Mouse (Mus musculus): ENCODE data around the gene Rec8. TPM values are rescaled to one million over a fixed set of nuclear protein-coding genes. Genes with fewer than 3 reads are reported as not detected.

The Rec8 gene
- not detected for total RNA-seq (2023)

DNA sequence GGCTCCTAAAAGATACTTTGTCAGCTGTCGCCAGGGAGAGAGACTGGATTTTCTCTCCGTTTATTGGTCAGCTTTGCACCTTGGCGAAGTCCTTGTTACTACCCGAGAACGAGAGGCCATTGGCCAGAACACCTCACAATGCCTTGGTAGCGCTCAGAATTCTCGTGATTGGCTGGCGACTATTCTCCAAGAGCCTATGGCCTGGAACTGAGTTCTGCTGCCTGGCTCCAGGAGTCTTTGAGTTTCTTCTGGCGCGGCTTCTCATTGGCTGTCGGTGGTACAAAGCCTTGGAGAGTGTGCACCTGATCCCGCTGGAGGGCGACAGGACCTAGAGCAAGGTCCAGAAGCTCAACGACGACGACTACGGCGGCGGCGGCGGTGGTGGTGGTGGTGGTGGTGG lies at the start of gene Rec8:
TSS of gene Rec8 (plus strand) at position 216 of the 400 bp plus-strand sequence.

DNA sequence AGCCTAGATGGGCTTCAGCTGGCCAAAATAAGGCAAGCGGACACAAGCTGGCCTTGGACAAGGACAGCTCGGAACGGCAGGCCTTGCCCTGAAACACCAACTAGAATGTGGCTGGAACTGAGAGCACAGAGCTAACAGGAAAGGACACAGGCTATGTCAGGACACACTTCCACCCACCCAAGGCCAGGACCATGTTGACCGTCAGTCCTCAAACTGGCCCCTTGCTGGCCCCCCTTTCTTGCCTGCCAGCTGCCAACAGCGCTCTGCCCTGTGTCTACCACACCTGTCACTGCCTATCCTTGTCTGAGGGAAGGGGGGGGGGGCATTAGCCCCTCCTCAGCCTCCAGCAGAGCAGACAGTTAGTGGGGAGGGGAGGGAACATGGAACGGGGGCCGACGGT lies 42.5 kb upstream of the Rec8 start, which contains the start of gene Fitm1:
TSS of gene Fitm1 (plus strand) at position 316 of the 400 bp plus-strand sequence.

GRCm38 (mm10) chr14:55577871-55578667 lies 39.8 kb upstream of the Rec8 start, which contains the start of gene Psme1:
Gene Psme1, plus strand, starts transcription at chr14:55578123.

GRCm38 (mm10) chr14:55584702-55585565 lies 32.9 kb upstream of the Rec8 start, which contains the start of gene Emc9:
Gene Emc9, minus strand, starts transcription at chr14:55585302.

DNA sequence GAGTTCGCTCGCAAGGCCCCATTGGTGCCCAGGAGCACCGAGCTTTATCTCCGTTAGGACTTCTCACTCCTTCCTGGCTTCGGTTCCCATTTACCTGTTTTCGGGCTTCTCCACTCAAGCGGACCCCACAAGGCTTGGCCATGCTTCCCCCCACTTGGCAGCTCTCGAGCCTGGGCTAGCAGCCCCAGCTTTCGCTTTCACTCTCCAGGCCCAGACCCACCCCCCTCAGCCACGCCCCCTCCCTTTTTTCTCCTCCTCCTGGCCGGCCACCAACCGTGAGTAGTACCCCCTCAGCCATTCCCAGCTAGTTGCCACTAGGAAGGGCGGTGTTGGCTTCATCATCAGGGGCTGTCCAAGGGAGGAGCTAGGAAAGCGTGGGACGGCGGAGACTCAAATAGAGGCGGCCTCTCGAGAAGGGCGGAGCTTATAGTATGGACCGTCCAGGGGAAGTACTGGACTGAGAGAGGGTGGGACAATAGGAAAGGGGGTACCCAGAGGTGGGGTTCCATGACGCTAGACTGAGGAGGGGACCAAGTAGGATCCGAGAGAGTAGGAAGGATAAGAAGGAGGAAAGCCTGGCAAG lies 27.0 kb upstream of the Rec8 start, which contains the start of gene Psme2:
TSS of gene Psme2 (minus strand) at position 366 of the 583 bp plus-strand sequence.

GRCm38 (mm10) chr14:55591331-55591891 lies 26.4 kb upstream of the Rec8 start, which contains the start of gene Rnf31:
Gene Rnf31, plus strand, starts transcription at chr14:55591708.

GRCm38 (mm10) chr14:55603271-55603632 lies 14.6 kb upstream of the Rec8 start, which contains the start of gene Irf9:
Gene Irf9, plus strand, starts transcription at chr14:55603571.

GRCm38 (mm10) chr14:55635523-55636007 lies 17.7 kb downstream of the Rec8 start, which contains the start of gene Ipo4:
Gene Ipo4, minus strand, starts transcription at chr14:55635957.

DNA sequence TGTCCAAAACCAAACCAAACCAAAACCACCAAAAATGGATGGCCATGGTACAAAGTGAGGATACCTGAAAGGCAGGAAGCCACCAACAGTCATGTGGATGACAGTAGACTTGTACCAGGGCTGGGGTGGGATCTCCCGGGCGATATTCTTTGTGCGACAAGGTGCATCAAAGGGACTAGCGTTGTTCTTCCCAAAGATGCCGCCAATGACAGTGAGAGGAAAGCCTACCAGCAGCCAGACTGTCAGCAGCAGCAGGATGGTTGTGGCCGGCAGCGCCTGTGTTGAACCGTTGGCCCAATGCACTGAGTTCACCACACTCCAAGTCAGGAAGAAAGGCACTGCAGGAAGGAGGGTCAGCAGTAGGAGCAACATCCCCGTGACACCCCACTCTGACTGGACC lies 20.0 kb downstream of the Rec8 start, which contains the start of gene Gm49378:
TSS of gene Gm49378 (minus strand) at position 101 of the 400 bp plus-strand sequence.

GRCm38 (mm10) chr14:55643060-55643907 lies 25.4 kb downstream of the Rec8 start, which contains the start of gene Tm9sf1:
Gene Tm9sf1, minus strand, starts transcription at chr14:55643806.

GRCm38 (mm10) chr14:55649884-55650283 lies 32.0 kb downstream of the Rec8 start, which contains the start of gene Tssk4:
Gene Tssk4, plus strand, starts transcription at chr14:55650184.

GRCm38 (mm10) chr14:55659960-55660573 lies 42.2 kb downstream of the Rec8 start, which contains the start of gene Mdp1:
Gene Mdp1, minus strand, starts transcription at chr14:55660508.

GRCm38 (mm10) chr14:55671833-55672740 lies 54.2 kb downstream of the Rec8 start, which contains the start of the genes Gmpr2 and Nedd8:
Gene Gmpr2, plus strand, starts transcription at chr14:55671941.
Gene Nedd8, minus strand, starts transcription at chr14:55672124.

Other genes with a start within 250 kb of the Rec8 start
- gene Dhrs4, start 139.3 kb upstream of the Rec8 start, total RNA-seq (2023): 10 to 100 TPM; 31.1 to 38.8 TPM
- under 1 TPM; 0.26 to 0.58 TPM for gene Carmil3, start 127.4 kb upstream of the Rec8 start, total RNA-seq (2023)
- not detected for gene Cpne6, start 107.6 kb upstream of the Rec8 start, total RNA-seq (2023)
- not detected for gene Nrl, start 93.1 kb upstream of the Rec8 start, total RNA-seq (2023)
- gene Pck2, start 77.8 kb upstream of the Rec8 start, total RNA-seq (2023): 10 to 100 TPM; 25.6 to 25.8 TPM
- gene Dcaf11, start 58.0 kb upstream of the Rec8 start, total RNA-seq (2023): 10 to 100 TPM; 69.5 to 86.4 TPM
- gene A730061H03Rik, start 57.6 kb upstream of the Rec8 start, total RNA-seq (2023): 1 to 10 TPM; 5.8 to 7.1 TPM
- not detected for gene Fitm1, start 42.4 kb upstream of the Rec8 start, total RNA-seq (2023)
- gene Psme1, start 39.9 kb upstream of the Rec8 start, total RNA-seq (2023): 100 to 1,000 TPM; 242 to 257 TPM
- 10 to 100 TPM in 1 of 2 experiments, 1 to 10 TPM in 1; 7.3 to 11.2 TPM for gene Emc9, start 32.7 kb upstream of the Rec8 start, total RNA-seq (2023)
- gene Psme2, start 26.9 kb upstream of the Rec8 start, total RNA-seq (2023): 100 to 1,000 TPM; 340 to 355 TPM
- 10 to 100 TPM; 72.7 to 87.7 TPM for gene Rnf31, start 26.3 kb upstream of the Rec8 start, total RNA-seq (2023)
- gene Irf9, start 14.5 kb upstream of the Rec8 start, total RNA-seq (2023): 100 to 1,000 TPM; 103 to 113 TPM
- gene Ipo4, start 17.9 kb downstream of the Rec8 start, total RNA-seq (2023): 10 to 100 TPM; 27.8 to 33.7 TPM
- gene Gm49378, start 19.9 kb downstream of the Rec8 start, total RNA-seq (2023): 1 to 10 TPM; 2.0 to 3.1 TPM
- gene Tm9sf1, start 25.8 kb downstream of the Rec8 start, total RNA-seq (2023): 10 to 100 TPM; 43.7 to 44.6 TPM
- 1 to 10 TPM; 2.0 to 2.1 TPM for gene Tssk4, start 32.1 kb downstream of the Rec8 start, total RNA-seq (2023)
- 10 to 100 TPM; 32.1 to 40.0 TPM for gene Mdp1, start 42.5 kb downstream of the Rec8 start, total RNA-seq (2023)
- gene Gmpr2, start 53.9 kb downstream of the Rec8 start, total RNA-seq (2023): 10 to 100 TPM; 26.1 to 29.0 TPM
- gene Nedd8, start 54.1 kb downstream of the Rec8 start, total RNA-seq (2023): 100 to 1,000 TPM; 227 to 260 TPM
- 10 to 100 TPM; 64.2 to 64.6 TPM for gene Tinf2, start 63.8 kb downstream of the Rec8 start, total RNA-seq (2023)
- 10 to 100 TPM; 12.0 to 21.3 TPM for gene Tgm1, start 95.9 kb downstream of the Rec8 start, total RNA-seq (2023)
- 10 to 100 TPM; 45.5 to 46.2 TPM for gene Rabggta, start 104.2 kb downstream of the Rec8 start, total RNA-seq (2023)
- 10 to 100 TPM; 61.5 to 82.7 TPM for gene Dhrs1, start 127.7 kb downstream of the Rec8 start, total RNA-seq (2023)
- gene Nop9, start 127.7 kb downstream of the Rec8 start, total RNA-seq (2023): 10 to 100 TPM; 19.2 to 28.9 TPM
- under 1 TPM in 1 of 2 experiments, not detected in 1; 0.42 TPM for gene Cideb, start 140.4 kb downstream of the Rec8 start, total RNA-seq (2023)
- gene Ltb4r2, start 143.4 kb downstream of the Rec8 start, total RNA-seq (2023): under 1 TPM; 0.46 to 0.63 TPM
- gene Ltb4r1, start 147.9 kb downstream of the Rec8 start, total RNA-seq (2023): 10 to 100 TPM; 57.1 to 61.8 TPM
- gene Adcy4, start 166.1 kb downstream of the Rec8 start, total RNA-seq (2023): 1 to 10 TPM; 5.0 to 7.3 TPM
- gene Ripk3, start 170.8 kb downstream of the Rec8 start, total RNA-seq (2023): 100 to 1,000 TPM; 113 to 122 TPM
- not detected for gene Nfatc4, start 205.1 kb downstream of the Rec8 start, total RNA-seq (2023)
- gene Nynrin, start 236.0 kb downstream of the Rec8 start, total RNA-seq (2023): 1 to 10 TPM; 5.9 to 8.2 TPM